Mouse (Mus musculus) B cell, adult 67 days (primary cell): ENCODE data around the gene Sntn. TPM values are rescaled to one million over a fixed set of nuclear protein-coding genes. Genes with fewer than 3 reads are reported as not detected.

Experiments
- total RNA-seq, 2 experiments: library from RNA; stranded (reverse); gene quantifications; 4 replicates each; pipeline ENCODE4 v1.2.4; 2023

Sntn gene
- not detected for total RNA-seq

DNA sequence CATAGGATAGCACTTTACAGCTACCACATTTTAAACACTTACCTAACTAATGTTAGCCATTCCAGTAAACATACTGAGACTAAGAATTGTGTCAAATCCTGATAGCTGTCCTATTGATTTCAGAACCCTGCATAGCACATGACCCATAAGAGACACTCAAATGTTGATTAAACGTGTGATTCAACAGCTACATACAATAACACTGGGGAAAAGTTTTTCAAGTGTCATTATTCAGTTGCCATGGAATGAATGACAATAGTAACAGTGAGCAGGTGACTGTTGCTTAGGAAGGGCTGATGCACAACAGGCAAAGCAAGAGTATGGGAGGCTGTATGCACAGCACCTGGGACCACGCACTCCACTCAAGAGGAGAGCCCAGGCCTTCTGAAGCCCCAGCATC, at the start of gene Sntn:
Gene Sntn, plus strand, starts transcription at position 301 of the 400 bp plus-strand sequence.

Other genes starting within 250 kb of the Sntn start
- gene Gm281, start 243.6 kb downstream of the Sntn start, total RNA-seq: not detected